Mouse (Mus musculus) left cerebral cortex, adult 8-10 months (tissue): Measurements from ENCODE around the gene Gm6121. TPM values are rescaled to one million over a fixed set of nuclear protein-coding genes. Genes with fewer than 3 reads are reported as not detected.
"Not testable (repeated sequence)": the region's sequence is repeated elsewhere in the genome, so short reads cannot be mapped to it uniquely, and the experiment has no call there.

Experiments
- DNase-seq, 2 experiments: peaks; one replicate each; pipeline ENCODE4 v3.0.0; 2022; ENCODE audit warnings: low spot score in 2 of 2
- total RNA-seq, 4 experiments: library from RNA; stranded (reverse); gene quantifications; 2 replicates each; pipeline ENCODE4 v1.2.4; 2022

Gene Gm6121
- not detected for total RNA-seq

GRCm38 (mm10) chrX:26935597-26935996 is at the start of gene Gm6121:
TSS of gene Gm6121 (minus strand) at chrX:26935697.
- not testable (repeated sequence) for DNase-seq

Other genes with a start within 250 kb of the Gm6121 start
- not detected for gene Gm14525, start 233.1 kb downstream of the Gm6121 start, total RNA-seq